Mouse (Mus musculus) bone marrow, adult 2 months (tissue): ENCODE measurements at regions not wholly inside any gene's neighbourhood (a gene's known extent, or its start where the extent isn't known, plus 50 kb on each side); places are given as distances from the start of the nearest gene placed in this dataset.

ENCODE experiments used
- CTCF ChIP-seq: fragments of 200-500 bp; IDR thresholded peaks from 2 replicates; pipeline ENCODE4 v1.5.1; 2011; ENCODE audit warnings: low read length, control low read depth; ENCODE audit not compliant: control insufficient read depth, insufficient read depth
- POLR2A ChIP-seq: fragments of 200-500 bp; IDR thresholded peaks from 2 replicates; pipeline ENCODE4 v1.6.1; 2011; ENCODE audit warnings: low read depth, mild to moderate bottlenecking, control low read depth, low read length, borderline replicate concordance; ENCODE audit not compliant: control insufficient read depth

DNA sequence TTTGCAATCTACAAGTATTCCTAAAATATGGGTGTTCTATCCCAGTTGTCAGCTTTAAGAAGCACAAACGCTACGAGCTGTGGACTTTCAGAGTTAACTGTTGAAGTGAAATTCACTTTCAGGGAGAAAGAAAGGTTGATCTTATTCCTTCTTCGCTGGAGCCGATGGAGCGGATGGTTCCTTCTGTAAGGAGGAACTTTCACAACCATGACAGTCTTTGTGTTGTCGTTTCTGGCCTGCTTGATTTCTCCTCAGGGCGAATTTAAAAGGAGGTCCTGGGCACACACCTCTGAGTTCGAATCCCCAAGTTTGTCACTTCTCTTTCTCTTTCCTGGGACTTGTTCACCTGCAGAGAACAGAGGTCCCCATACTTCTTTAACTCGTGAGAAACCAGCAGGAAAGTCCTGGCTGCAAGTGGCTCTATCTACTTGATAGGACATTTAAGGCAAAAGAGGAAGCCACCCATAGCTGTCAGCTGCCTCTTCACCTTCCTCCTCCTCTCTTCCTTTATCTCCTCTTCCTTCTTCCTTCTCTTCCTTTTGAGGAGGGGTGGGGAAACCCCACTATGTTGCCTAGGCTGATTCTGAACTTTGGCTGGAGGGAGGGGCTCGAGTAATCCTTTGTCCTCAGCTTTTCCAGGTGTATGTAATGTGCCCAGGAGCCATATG is 265.9 kb upstream of the Klf3 start:
- TF ChIP-seq CTCF (no peak), POLR2A (no peak)
